Mouse (Mus musculus) heart, postnatal 14 days (tissue): Measurements from ENCODE around the gene Btbd7. TPM values are rescaled to one million over a fixed set of nuclear protein-coding genes. Genes with fewer than 3 reads are reported as not detected.

Source experiments
- DNase-seq, 2 experiments: peaks; one replicate each; pipeline ENCODE4 v3.0.0; 2021 to 2022
- intact Hi-C: fragments of 180-260 bp; cut with DNase I; formaldehyde crosslinking; loops from one replicate; pipeline ENCODE4 v1.15.1; 2025
- long read RNA-seq, 2 experiments: library from polyadenylated mRNA; stranded (forward); transcript quantifications; one replicate each; pipeline ENCODE4 v2.0.0; 2021
- total RNA-seq, 2 experiments: library from RNA; stranded (reverse); gene quantifications; 2 replicates each; pipeline ENCODE4 v1.2.3; 2021

The Btbd7 gene
- total RNA-seq = 10 to 100 TPM; 29.7 to 30.8 TPM
- long read RNA-seq, experiment 1, full-length matches to known transcripts = 2 of 15 reads
- long read RNA-seq, experiment 1, partial matches to known transcripts = 8 of 15 reads
- long read RNA-seq, experiment 1, other reads (novel, unspliced or antisense) = 5 of 15 reads
- long read RNA-seq, experiment 2, full-length matches to known transcripts = 1 of 6 reads
- long read RNA-seq, experiment 2, partial matches to known transcripts = 4 of 6 reads
- long read RNA-seq, experiment 2, other reads (novel, unspliced or antisense) = 1 of 6 reads

DNA sequence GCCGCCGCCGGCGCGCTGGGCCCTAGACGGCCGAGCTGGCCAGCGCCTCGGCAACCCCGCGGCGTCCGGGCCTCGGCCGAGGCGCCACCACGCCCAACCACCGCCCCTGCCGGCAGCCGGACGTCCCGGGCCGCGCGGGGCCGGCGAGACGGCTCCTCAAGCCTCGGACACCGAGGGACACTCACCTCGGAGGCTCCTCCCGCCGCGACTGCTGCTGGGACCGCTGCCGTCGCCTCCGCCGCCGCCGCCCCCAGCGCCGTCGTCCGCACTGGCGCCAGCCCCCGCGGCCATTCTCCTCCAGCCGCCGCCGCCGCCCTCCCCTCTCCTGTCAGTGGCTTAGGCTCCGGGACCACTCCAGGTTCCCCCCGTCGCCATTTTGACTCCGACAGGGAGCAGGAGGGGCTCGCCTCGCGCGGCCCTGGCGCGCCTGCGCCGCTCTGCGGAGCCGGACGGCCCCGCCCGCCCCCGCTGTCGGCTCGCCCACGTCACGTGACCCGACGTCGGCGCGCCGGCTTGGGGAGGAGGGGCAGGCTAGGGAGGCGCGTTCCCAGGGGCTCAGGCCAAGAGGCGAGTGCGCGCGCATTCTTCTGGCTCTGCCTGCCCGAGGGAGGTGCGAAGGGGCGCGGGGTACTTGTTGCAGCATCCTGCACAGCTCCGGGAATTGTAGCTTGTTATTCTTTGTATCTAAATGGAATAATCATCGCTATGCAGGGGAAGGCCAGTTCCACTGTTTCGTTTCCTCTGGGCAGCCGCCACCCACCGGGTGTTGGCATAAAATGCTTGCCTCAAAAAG is at the start of gene Btbd7:
Gene Btbd7 (minus strand): TSS at position 441 of the 793 bp plus-strand sequence.
- intact Hi-C loops = loop anchor here (5.0 kb wide), 3 partner anchors 56 to 136 kb away; partner anchors contain the start of genes Gm20604, Gm28051, Gon7 and Moap1
- peak; percentile 99 for DNase-seq

DNA sequence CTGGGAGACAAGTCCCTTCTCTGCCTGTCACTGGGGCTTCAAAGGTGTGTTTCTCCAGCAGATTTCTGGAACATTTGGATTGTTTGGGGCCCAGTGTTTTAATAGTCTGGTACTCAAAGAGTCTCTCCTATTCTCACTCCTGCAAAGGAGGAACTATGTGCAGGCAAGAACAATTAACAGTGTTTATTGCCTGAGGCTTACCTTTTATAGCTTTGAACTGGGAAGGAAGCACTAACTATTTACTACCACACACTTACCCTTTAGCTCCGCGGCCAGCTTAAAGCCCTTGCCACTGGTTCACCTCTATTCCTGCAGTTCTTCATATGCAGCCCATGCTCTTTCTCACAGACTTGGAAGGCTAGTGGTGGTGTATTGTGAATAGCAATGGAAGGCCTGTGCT is 37.8 kb upstream of the Btbd7 start:
- DNase-seq = no peak
- intact Hi-C loops = no loop called here

DNA sequence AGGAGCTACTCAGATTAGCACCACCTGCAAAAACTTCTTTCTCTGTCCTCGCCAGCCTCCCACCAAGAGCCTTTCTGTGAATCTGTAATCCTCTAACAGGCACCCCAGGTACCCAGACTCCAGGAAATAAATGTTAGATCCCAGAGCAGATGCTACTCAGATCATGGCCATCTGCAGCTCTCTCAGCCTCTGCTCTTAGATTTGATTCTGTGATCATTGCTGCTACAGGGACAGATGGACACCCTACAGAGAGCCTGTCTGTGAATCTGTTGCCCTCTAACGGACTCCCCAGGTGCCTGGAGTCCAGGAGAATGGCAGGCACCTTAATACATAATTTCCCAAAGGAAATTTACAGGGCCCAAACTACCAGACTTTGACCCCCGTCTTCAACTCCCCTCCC is 29.9 kb upstream of the Btbd7 start:
- intact Hi-C loops = no loop called here
- no peak for DNase-seq

DNA sequence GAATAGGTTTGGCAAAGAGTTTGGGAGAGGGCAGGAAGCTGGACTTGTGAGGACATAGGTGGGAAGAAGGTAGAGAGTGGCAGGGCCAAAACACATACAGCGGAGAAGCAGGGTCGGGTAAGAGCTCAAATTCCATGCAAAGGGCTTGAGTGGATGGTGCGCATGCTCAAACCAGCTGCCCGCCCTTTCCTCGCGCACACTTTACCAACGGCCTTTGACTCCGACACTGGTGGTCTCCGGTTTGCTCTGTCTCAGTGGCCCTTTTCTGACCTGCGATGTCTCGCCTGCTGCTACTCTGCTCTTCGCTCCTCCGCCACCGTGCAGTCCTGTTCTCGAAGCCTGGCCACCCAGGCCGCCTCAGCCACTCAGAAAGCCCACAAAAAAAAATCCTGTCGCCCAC is 20.8 kb upstream of the Btbd7 start, which contains the start of gene Cox8c:
Gene Cox8c (plus strand): TSS at position 226 of the 400 bp plus-strand sequence.
- intact Hi-C loops = no loop called here
- DNase-seq = no peak

DNA sequence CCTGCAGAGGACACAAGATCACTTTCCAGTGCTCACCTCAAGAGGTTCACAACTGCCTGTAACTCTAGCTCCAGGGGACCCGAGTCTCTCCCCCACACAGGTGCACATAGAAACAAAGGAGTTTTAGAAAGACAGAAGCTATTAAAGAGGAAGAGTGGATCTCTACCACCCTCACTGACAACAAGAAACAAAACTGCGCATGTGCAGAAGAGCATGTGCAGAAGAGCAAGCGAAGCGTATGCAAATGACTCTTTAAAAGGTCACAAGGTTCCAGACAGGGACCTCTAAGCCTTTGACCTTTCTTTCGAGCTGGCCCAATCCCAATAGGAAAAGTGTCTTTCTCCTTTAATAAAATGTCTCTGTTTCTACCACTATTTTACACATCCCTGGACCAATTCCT is 10.3 kb upstream of the Btbd7 start:
- DNase-seq = no peak
- intact Hi-C loops = no loop called here

DNA sequence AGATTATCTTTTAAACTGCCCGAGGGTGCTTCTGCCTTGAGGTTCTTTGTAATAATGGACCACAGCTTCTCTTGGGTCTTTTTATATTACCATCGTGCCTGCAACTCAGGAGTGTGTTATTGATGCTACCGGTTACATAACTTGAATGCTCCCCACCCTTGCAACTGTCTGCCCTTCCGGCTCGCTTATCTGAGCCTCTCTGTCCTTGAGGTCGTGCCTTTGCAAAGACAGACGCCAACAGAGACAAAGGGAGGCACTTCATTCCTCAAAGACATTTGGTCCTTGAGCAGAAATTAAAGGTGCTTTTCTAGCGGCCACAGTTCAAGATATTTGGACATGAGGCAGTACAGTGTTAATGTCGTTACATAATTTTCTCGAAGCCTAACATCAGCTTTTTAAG is 9.1 kb upstream of the Btbd7 start:
- intact Hi-C loops = no loop called here
- no peak for DNase-seq

DNA sequence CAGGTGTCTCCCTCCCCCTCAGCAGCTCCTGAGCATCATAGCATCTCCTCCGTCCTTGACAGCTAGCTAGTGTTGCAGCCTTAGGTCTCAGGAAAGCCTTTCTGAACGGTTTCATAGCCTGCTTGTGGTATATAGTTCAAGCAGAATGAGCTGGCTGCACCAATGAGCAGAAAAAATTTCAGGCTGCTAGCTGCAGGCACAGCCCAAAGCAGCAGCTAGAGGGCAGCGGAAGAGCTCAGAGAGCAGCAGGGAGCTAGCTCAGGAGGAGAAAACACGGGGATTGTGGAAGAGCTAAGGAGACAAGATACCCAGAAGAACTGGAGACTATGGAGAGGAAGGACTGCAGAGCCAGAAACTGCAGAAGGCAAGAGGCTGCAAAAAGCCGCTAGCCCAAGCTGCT is 7.5 kb upstream of the Btbd7 start:
- DNase-seq = peak; percentile 5 to 27
- intact Hi-C loops = loop anchor here (2.0 kb wide), 1 partner anchor 179 kb away; no protein-coding TSS in a partner anchor

DNA sequence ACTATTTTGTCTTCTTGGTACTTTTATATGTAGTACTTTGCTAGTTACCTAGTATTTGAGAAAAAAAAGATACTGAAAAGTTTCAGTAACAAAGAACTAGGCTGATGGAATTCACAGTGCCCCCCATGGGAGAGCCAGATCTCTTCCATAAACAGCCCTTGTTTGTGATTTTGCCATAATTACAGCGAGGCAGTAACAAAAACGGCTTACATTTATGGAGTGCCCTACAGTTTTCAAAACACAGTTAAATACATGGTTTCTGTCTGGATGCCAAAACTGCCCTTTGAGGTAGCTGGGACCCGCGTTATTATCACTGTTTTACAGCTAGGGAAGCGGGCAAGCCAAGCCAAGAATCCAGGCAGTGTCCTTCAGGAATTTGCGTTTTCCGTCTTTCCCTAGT is 630 bp upstream of the Btbd7 start:
- intact Hi-C loops = loop anchor here (5.0 kb wide), 3 partner anchors 57 to 137 kb away; partner anchors contain the start of genes Gm20604, Gm28051, Gon7 and Moap1

DNA sequence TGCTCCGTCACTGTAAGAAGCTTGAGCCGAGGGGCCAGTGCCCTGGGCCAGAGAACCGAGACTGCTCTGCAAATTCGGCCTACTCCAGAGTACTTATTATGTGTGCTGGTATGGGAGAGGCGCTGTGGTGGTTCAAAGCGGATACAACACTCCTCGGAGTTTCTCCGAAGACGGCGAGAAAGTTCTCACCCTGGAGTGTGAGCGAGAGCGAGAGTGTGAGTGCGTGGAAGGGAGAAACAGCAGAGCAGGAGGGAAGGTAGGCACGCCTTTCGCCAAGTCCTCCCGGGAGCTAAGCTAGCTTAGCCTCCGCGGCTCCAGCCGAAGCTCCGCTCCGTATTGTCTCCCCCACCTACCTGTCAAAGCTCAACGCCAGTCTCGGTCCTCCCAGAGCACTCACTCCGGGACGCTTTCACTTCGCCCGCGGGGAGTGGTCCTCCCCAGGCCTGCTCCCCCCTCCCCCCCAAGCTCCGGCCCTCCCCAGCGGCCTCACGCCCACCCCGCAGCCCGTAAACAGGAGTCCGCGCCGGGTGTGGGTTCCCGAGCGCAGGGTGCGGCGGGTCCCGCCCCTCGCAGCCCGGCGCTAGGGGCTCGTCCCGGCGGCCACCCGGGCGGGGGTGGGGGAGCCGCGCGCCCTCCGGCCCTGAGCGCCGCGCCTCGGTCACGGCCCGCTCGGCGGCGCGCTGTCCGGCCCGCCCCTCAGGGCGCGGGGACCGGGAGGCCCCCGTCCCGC is 805 bp downstream of the Btbd7 start:
- intact Hi-C loops = loop anchor here (5.0 kb wide), 3 partner anchors 55 to 135 kb away; partner anchors contain the start of genes Gm20604, Gm28051, Gon7 and Moap1
- peak in 1 of 2 experiments; percentile 41 for DNase-seq

More for the DNA sequence above, 630 bp upstream of the Btbd7 start:
- peak; percentile 2 to 13 for DNase-seq

DNA sequence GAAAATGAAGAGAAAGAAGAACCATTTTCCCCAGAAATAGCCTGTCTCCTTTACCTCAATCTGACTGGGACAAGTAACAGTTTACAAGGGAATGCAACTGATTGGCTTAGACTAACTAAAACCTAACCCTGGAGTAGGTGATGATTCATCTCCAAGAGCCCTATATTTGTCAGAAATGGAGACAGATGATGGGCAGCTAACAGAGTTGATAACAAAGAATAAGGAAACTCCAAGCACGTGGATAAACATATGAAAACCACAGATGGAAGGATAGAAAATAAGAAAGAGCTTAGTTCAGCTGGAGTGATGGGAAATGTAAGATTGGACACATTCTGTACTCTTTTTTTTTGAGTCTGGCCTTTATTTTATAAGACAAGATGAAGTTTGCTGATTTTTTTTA is 7.7 kb downstream of the Btbd7 start:
- no peak for DNase-seq
- intact Hi-C loops = no loop called here

DNA sequence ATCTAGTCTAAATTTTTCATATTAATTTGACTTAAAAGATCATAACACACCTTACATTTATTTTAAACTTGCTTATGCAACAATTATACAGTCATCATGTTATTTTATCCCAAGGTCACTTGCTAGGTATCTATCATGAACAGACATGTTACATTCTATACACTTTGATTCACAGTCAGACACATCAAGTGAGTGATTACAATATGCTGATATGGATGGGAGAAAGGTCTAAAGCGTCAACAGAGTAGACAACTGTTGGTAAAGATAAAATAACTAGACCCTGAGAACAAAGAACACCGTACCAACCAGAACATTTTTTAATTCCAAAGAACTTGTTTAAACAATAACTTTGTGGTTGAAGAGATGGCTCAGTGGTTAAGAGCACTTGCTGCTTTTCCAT is 8.5 kb downstream of the Btbd7 start:
- intact Hi-C loops = no loop called here
- no peak for DNase-seq

DNA sequence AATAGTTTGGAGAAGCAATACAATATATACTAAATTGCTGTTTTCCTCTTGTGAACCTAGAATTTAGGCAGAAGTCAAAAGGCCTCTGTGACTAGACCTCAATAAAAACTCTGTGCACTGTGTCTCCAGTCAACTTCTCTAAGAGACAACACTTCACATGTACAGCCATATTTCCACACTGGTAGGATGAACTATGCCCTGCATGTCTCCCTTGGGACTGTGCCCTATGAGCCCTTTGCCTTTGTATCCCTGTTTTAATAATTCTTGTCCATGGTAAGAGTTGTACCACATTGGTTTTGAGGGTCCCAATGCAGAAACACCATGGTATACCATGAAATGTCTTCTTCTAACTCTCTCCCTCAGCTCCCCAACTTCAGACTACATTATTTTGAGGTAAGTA is 17.5 kb downstream of the Btbd7 start:
- no peak for DNase-seq
- intact Hi-C loops = no loop called here

DNA sequence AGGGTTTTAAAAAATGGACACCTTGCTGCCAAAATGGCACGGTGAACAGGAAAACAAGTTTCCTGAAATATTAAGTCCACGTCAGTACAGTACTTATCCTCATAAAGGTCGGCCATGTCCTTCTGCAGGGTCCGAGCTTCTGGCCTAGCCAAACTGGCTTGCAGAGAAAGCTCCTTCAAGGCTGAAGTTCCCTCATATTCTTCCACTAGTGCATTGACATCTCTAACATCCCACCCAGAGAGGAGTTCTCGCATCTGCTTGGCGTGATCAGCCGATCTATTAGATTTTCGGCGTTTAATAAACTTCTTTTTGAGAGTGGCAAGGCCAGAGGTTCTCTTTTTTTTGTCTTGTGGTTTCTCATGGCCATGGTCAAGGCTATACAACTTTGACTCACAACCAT is 40.0 kb downstream of the Btbd7 start:
- intact Hi-C loops = no loop called here
- DNase-seq = no peak

DNA sequence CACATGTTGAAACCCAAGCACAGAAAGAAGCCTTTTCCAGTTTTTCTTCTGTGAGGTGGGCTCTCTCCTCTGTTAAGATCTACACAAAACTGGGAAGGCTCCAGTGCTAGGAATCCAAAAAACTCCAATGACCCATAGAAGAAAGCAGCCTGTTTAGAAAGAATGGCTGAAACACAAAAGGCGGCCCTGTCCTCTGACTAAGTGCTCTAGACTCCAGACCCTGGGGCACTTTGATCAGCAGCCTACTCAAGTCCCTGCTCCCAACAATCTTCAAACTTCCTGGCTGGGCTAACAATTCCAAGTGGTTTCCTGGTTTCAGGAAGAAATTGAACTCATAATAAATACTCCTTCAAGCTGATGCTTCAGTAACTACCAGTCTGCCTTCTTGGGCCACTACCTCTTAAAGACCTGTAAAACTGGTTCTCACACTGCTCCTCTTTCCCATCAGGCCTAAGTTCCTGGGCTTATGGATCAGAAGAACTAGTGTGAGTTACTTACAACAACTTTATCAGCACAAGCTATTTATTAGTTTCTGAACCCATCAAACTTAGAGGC is 45.4 kb downstream of the Btbd7 start:
- intact Hi-C loops = no loop called here

DNA sequence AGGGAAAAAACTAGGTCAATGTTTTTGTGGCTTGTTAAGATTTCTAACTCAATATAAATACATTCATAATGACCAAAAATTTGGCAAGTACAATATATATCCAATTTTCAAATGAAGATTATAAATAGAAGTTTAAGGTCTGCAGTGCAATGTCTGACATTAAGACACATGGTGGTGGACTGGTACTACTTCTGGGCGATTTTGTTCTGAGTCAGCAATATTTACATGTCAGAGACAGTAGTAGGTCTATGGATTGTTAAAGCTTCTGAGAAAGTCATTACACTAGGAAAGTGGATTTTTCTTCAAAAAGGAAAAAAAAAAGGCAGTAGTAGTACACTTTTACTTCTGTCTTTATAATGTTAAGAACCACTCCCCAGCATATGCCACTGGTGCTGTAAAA is 46.4 kb downstream of the Btbd7 start:
- intact Hi-C loops = no loop called here
- no peak for DNase-seq

More for the DNA sequence above, 45.4 kb downstream of the Btbd7 start:
- DNase-seq = no peak

DNA sequence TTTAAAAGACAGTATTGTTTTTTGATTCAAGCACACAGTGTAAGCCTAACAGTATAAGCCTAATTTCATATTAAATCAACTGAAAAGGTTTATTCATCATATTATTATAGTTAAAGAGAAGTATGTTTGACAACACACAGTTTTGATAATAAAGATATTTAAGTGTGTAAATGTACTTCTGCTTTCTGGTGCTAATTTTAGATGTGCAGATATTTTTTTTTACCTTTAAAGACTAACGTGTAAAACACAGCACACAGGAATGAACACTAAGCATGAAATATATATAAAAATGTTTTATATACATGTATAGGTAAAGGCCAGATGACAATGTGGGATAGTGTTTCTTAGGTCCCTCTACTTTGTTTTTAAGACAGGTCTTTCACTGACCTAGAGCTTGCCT is 51.2 kb downstream of the Btbd7 start:
- intact Hi-C loops = no loop called here
- no peak for DNase-seq

DNA sequence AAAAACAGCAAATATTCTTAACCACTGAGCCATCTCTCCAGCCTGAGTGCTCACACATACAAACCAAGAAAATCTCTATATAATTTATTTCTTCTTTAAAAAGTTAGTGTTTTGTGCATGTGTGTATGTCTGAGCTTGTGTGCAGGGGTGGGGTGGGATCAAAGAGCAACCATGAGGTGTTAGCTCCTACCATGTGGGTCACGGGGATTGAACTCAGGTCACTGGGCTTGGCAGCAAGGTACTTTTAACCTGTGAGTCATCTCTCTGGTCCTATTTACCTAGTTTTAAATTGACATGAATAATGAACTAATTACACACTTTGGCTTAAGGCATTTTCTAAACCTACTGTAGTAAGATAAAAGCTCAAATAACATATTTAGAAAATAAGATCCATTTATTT is 51.9 kb downstream of the Btbd7 start:
- DNase-seq = no peak
- intact Hi-C loops = no loop called here

DNA sequence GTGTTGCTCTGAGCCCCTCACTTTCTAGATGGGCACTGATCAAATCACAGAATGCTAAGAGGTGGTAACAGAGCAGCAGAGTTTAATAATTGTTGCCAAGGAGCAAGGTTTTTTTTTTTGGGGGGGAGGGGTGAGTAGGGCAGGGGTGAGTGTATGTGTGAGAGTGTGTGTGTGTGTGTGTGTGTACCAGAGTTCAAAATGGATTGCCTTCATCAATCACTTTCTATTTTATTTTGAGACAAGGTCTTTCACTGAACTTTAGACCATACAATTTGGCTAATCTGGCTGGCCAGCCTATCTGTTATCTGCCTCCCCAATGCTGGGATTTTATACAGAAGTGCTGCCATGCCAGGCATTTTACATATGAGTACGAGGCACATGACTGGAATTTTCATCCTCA is 63.4 kb downstream of the Btbd7 start:
- intact Hi-C loops = no loop called here
- no peak for DNase-seq

DNA sequence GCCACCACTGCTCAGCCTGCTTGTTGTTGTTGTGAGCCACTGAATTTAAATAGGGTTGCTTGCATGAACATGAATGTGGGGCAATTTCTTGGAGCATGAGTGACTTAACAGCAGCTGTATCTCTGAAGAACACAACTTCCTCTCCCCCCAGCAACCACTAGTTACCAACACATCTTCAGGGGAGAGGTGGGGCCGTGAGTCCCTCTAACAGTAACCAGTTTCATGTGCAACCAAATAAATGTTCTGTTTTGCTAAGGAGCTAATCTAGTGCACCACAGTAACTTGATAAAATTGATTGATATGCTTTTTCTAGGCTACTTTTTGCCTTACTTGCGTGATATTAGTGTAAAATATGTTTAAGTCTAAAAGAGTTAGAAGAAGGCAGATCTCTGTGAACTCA is 78.7 kb downstream of the Btbd7 start:
- intact Hi-C loops = loop anchor here (10.0 kb wide), 1 partner anchor 265 kb away; no protein-coding TSS in a partner anchor
- no peak for DNase-seq

DNA sequence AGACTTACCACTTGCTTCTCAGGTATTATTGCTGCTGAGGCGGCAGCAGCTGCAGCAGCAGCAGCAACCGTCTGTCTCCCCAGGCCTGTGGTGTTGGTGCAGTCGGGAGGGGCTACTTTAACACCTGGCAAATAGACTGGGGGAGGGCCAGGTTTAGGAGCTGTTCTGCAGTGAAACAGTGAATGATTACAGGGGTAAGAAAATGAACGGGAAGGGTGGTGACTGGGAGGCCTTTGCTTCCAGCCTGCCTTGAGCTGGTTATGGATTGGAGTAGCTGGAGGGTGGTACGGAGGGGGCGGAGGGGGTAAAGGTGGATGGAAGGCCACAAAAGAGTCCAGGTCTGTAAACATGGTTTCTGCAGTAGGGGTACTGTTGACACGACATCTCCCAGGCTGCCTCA is 90.3 kb downstream of the Btbd7 start:
- intact Hi-C loops = no loop called here
- no peak for DNase-seq

DNA sequence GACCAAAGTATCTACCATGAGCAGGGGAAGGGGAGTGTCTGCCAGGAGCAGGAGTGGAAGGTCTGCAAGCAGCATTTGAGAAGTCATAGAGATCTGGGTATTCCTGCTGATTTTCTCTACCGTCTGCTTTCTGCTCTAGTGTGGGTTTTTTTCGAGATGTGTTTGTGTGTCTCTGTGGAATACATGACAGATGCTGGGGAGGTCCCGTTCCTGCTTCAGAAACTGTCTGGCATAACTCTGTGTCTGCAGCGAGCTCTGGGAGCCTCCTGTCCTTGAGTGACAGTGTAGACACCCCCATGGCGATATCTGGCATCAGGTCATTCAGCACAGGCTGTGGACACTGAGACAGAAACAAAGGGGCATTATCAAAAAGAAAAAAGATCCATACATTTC is 92.7 kb downstream of the Btbd7 start:
- DNase-seq = no peak
- intact Hi-C loops = no loop called here
